Mouse (Mus musculus) midbrain, embryonic 12.5 days (tissue): Measurements from ENCODE around the gene Coro1c. TPM values are rescaled to one million over a fixed set of nuclear protein-coding genes. Genes with fewer than 3 reads are reported as not detected.

Experiments
- ATAC-seq: fragments of 200-750 bp; cut with Nextera tagmentation; 2 replicates; pipeline ENCODE4 v1.8.0; 2017; ENCODE audit warnings: low read depth, moderate TSS enrichment, moderate library complexity; ENCODE audit not compliant: low FRiP score
- H3K27ac ChIP-seq: fragments of 300-500 bp; sonication (generic); replicated peaks from 2 replicates; pipeline ENCODE4 v1.5.1; 2016; ENCODE audit warnings: mild to moderate bottlenecking
- H3K27me3 ChIP-seq: fragments of 300-500 bp; sonication (generic); 2 replicates; pipeline ENCODE4 v1.6.1; 2016; ENCODE audit warnings: mild to moderate bottlenecking
- H3K36me3 ChIP-seq: fragments of 300-500 bp; sonication (generic); 2 replicates; pipeline ENCODE4 v1.6.1; 2016
- H3K4me1 ChIP-seq: fragments of 300-500 bp; sonication (generic); 2 replicates; pipeline ENCODE4 v1.6.1; 2016
- H3K4me2 ChIP-seq: fragments of 300-500 bp; sonication (generic); replicated peaks from 2 replicates; pipeline ENCODE4 v1.6.1; 2016; ENCODE audit warnings: mild to moderate bottlenecking, moderate library complexity
- H3K4me3 ChIP-seq: fragments of 300-500 bp; sonication (generic); 2 replicates; pipeline ENCODE4 v1.5.1; 2016; ENCODE audit warnings: mild to moderate bottlenecking
- H3K9ac ChIP-seq: fragments of 300-500 bp; sonication (generic); replicated peaks from 2 replicates; pipeline ENCODE4 v1.6.1; 2016; ENCODE audit warnings: mild to moderate bottlenecking, moderate library complexity
- H3K9me3 ChIP-seq: fragments of 300-500 bp; sonication (generic); 2 replicates; pipeline ENCODE4 v1.6.1; 2016; ENCODE audit warnings: mild to moderate bottlenecking
- WGBS: fragments of 180-500 bp; shearing (Covaris S2); methylation state at CpG from one replicate; pipeline ENCODE4 v1.1.7; 2016; 5-methylcytosine and 5-hydroxymethylcytosine counted together
- polyA plus RNA-seq: library from polyadenylated mRNA; unstranded; fragments of >200 nt; fragmentation: Nextera tagmentation; extraction: Ambion mirVana; gene quantifications from 2 replicates; pipeline ENCODE4 v1.2.1, GENCODE M21; 2016

Coro1c gene
- polyA plus RNA-seq, 1 experiment from 2014 or later = 227 TPM

- peaks cover 93% of the 10 kb centered on the region for H3K36me3 ChIP-seq
- ATAC-seq = no peak
- 88% methylated on average over 9 of the region's 9 CpGs for WGBS
These were observed 60.9 kb downstream of the Coro1c start for GRCm38 (mm10) chr5:113847636-113848035.

DNA sequence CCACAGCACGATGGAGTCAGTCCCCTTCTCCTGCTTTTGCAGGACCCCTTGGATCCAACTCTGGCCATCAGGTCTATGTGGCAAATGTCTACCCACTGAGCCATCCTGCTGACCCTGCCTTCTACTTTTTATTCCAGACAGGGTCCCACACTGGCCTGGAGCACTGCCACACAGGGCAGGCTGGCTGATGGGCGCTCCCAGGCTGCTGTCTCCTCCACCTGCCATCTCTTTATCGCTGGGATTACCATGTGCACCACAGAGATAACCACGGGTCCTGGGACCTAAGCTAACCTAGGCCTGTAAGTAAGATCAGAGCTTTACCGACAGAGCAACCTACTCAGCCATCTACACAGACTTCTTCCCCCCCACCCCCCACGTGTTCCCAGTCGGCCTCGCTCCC, 61.9 kb downstream of the Coro1c start:
- ATAC-seq = no peak
- Histone ChIP-seq H3K36me3 (peaks cover 95% of the 10 kb centered on the region), H3K4me1 (no peaks in the 10 kb centered on the region), H3K9ac (no peak overlapping the region), H3K27ac (no peak overlapping the region), H3K9me3 (no peaks in the 10 kb centered on the region), H3K27me3 (no peaks in the 10 kb centered on the region), H3K4me3 (no peak overlapping the region), H3K4me2 (no peak overlapping the region)
- 89% methylated on average over 8 of the region's 8 CpGs for WGBS

More at GRCm38 (mm10) chr5:113847636-113848035, 60.9 kb downstream of the Coro1c start:
- no peak overlapping the region for H3K9ac ChIP-seq
- no peak overlapping the region for H3K27ac ChIP-seq
- no peak overlapping the region for H3K4me2 ChIP-seq
- no peak overlapping the region for H3K4me3 ChIP-seq
- H3K9me3 ChIP-seq = no peaks in the 10 kb centered on the region
- H3K4me1 ChIP-seq = no peaks in the 10 kb centered on the region
- no peaks in the 10 kb centered on the region for H3K27me3 ChIP-seq

- WGBS = 89% methylated on average over 8 of the region's 8 CpGs
These were observed 62.9 kb downstream of the Coro1c start for GRCm38 (mm10) chr5:113845627-113846026.

GRCm38 (mm10) chr5:113844721-113845120, 63.8 kb downstream of the Coro1c start:
- no peak for ATAC-seq
- 70% methylated on average over 7 of the region's 7 CpGs for WGBS
- no peaks in the 10 kb centered on the region for H3K9me3 ChIP-seq
- no peak overlapping the region for H3K4me3 ChIP-seq
- H3K4me1 ChIP-seq = no peaks in the 10 kb centered on the region
- no peak overlapping the region for H3K9ac ChIP-seq
- no peak overlapping the region for H3K4me2 ChIP-seq
- H3K36me3 ChIP-seq = peaks cover 80% of the 10 kb centered on the region
- H3K27ac ChIP-seq = no peak overlapping the region
- no peaks in the 10 kb centered on the region for H3K27me3 ChIP-seq

More at GRCm38 (mm10) chr5:113845627-113846026, 62.9 kb downstream of the Coro1c start:
- peaks cover 89% of the 10 kb centered on the region for H3K36me3 ChIP-seq
- H3K9ac ChIP-seq = no peak overlapping the region
- H3K4me1 ChIP-seq = no peaks in the 10 kb centered on the region
- no peaks in the 10 kb centered on the region for H3K27me3 ChIP-seq
- no peak overlapping the region for H3K4me2 ChIP-seq
- H3K4me3 ChIP-seq = no peak overlapping the region
- no peak for ATAC-seq
- H3K9me3 ChIP-seq = no peaks in the 10 kb centered on the region
- H3K27ac ChIP-seq = no peak overlapping the region

GRCm38 (mm10) chr5:113844106-113844505, 64.5 kb downstream of the Coro1c start:
- no peaks in the 10 kb centered on the region for H3K27me3 ChIP-seq
- no peak overlapping the region for H3K27ac ChIP-seq
- no peaks in the 10 kb centered on the region for H3K9me3 ChIP-seq
- H3K4me1 ChIP-seq = no peaks in the 10 kb centered on the region
- whole genome bisulfite sequencing = 88% methylated on average over 15 of the region's 15 CpGs
- no peak overlapping the region for H3K4me2 ChIP-seq
- peaks cover 74% of the 10 kb centered on the region for H3K36me3 ChIP-seq
- no peak overlapping the region for H3K9ac ChIP-seq
- H3K4me3 ChIP-seq = no peak overlapping the region
- no peak for ATAC-seq

GRCm38 (mm10) chr5:113842906-113843305, 65.7 kb downstream of the Coro1c start:
- Histone ChIP-seq H3K4me3 (no peak overlapping the region), H3K36me3 (peaks cover 63% of the 10 kb centered on the region), H3K27ac (no peak overlapping the region), H3K9ac (no peak overlapping the region), H3K27me3 (no peaks in the 10 kb centered on the region), H3K4me1 (no peaks in the 10 kb centered on the region), H3K4me2 (no peak overlapping the region), H3K9me3 (no peaks in the 10 kb centered on the region)
- 91% methylated on average over 9 of the region's 9 CpGs for WGBS
- no peak for ATAC-seq

GRCm38 (mm10) chr5:113842244-113842643, 66.3 kb downstream of the Coro1c start:
- Histone ChIP-seq H3K27me3 (no peaks in the 10 kb centered on the region), H3K9ac (no peak overlapping the region), H3K4me1 (no peaks in the 10 kb centered on the region), H3K36me3 (peaks cover 56% of the 10 kb centered on the region), H3K4me3 (no peak overlapping the region), H3K9me3 (no peaks in the 10 kb centered on the region), H3K4me2 (no peak overlapping the region), H3K27ac (no peak overlapping the region)
- no peak for ATAC-seq
- 95% methylated on average over 9 of the region's 9 CpGs for WGBS

GRCm38 (mm10) chr5:113841243-113842225, 67.0 kb downstream of the Coro1c start:
- Histone ChIP-seq H3K4me2 (no peak overlapping the region), H3K27ac (no peak overlapping the region), H3K4me1 (no peaks in the 10 kb centered on the region), H3K9me3 (no peaks in the 10 kb centered on the region), H3K4me3 (no peak overlapping the region), H3K27me3 (no peaks in the 10 kb centered on the region), H3K9ac (no peak overlapping the region), H3K36me3 (peaks cover 49% of the 10 kb centered on the region)
- no peak for ATAC-seq
- WGBS = 88% methylated on average over 23 of the region's 23 CpGs

DNA sequence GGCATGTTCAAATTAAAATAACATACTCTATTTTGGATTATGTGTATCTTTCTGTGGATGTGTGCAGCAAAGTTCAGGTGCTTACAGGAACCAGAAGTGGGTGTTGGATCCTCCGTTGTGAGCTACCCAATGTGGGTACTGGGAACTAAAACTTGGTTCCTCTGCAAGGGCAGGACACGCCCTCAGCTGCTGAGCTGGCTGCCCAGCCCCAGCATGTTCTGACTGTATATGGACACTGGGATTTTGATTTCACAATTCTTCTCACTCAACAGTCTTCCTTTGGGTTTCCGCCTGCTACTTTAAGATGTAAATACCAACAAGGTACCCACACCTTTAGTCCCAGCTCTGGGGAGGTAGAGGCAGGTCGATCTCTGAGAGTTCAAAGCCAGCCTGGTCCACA, 68.1 kb downstream of the Coro1c start:
- H3K9ac ChIP-seq = no peak overlapping the region
- 95% methylated on average over 4 of the region's 4 CpGs for WGBS
- H3K27me3 ChIP-seq = no peaks in the 10 kb centered on the region
- peaks cover 38% of the 10 kb centered on the region for H3K36me3 ChIP-seq
- no peak overlapping the region for H3K4me2 ChIP-seq
- no peaks in the 10 kb centered on the region for H3K9me3 ChIP-seq
- no peak overlapping the region for H3K27ac ChIP-seq
- no peak for ATAC-seq
- no peaks in the 10 kb centered on the region for H3K4me1 ChIP-seq
- no peak overlapping the region for H3K4me3 ChIP-seq

DNA sequence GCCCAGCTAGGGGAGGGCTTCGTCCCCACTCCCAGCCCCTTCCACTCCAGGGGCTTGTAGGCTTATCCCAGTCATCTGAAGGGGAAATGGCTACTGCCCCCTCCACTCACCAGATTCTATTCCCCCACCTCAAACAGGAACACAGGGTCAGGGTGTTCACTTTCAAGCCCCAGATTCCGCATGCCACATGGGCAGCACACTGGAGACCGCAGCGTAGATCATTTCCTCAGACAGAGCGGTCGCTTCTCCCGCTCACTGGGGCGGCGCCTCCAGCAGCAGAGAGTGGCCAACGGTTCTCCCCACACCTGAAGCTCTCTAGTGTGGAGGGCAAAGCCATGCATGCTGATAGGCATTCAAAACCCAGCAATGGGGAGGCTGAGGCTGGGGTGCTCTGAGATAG, 71.6 kb downstream of the Coro1c start:
- peaks cover 5% of the 10 kb centered on the region for H3K36me3 ChIP-seq
- 89% methylated on average over 10 of the region's 10 CpGs for WGBS
- H3K27ac ChIP-seq = no peak overlapping the region
- no peak overlapping the region for H3K9ac ChIP-seq
- no peaks in the 10 kb centered on the region for H3K4me1 ChIP-seq
- no peak overlapping the region for H3K4me3 ChIP-seq
- H3K4me2 ChIP-seq = no peak overlapping the region
- no peaks in the 10 kb centered on the region for H3K27me3 ChIP-seq
- ATAC-seq = no peak
- H3K9me3 ChIP-seq = no peaks in the 10 kb centered on the region

- Histone ChIP-seq H3K27ac (no peak overlapping the region), H3K27me3 (no peaks in the 10 kb centered on the region), H3K4me3 (no peak overlapping the region), H3K9me3 (no peaks in the 10 kb centered on the region), H3K9ac (no peak overlapping the region), H3K36me3 (no peaks in the 10 kb centered on the region), H3K4me2 (no peak overlapping the region), H3K4me1 (no peaks in the 10 kb centered on the region)
- ATAC-seq = no peak
- 71% methylated on average over 16 of the region's 16 CpGs for WGBS
These were observed 75.1 kb downstream of the Coro1c start for GRCm38 (mm10) chr5:113833316-113833947.

DNA sequence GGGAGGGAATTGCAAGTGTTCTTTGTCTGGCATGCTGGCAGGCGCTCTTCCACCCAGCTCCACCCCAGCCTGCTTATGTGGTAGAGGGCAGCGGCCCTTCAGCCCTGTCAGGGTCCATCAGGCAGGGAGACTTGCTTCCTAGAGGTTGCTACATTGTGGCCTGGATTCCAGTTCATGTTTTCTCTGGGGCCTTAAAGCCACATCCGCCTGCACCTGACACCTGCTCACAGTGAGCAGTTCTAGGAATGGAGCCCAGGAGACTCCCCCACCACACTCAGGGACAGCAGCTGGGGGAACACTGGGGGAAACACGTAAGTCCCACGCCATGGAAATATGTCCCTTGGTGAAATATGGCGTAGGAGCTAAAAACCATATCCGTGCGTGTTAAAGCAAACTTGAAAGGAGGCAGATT, 76.1 kb downstream of the Coro1c start, which contains the start of gene Selplg:
TSS of gene Selplg (minus strand) at position 155 of the 412 bp plus-strand sequence.
- no peak within 1 kb of the TSS for H3K4me2 ChIP-seq
- no peaks in the 10 kb centered on the region for H3K4me1 ChIP-seq
- no peaks in the 10 kb centered on the region for H3K27me3 ChIP-seq
- H3K9ac ChIP-seq = no peak within 1 kb of the TSS
- ATAC-seq = no peak
- H3K9me3 ChIP-seq = no peaks in the 10 kb centered on the region
- no peak within 1 kb of the TSS for H3K4me3 ChIP-seq
- H3K27ac ChIP-seq = no peak within 1 kb of the TSS
- H3K36me3 ChIP-seq = no peaks in the 10 kb centered on the region
- WGBS = 50% methylated on average over 8 of the region's 8 CpGs
